Mouse (Mus musculus): ENCODE data around the gene Exoc5.

Exoc5 gene

DNA sequence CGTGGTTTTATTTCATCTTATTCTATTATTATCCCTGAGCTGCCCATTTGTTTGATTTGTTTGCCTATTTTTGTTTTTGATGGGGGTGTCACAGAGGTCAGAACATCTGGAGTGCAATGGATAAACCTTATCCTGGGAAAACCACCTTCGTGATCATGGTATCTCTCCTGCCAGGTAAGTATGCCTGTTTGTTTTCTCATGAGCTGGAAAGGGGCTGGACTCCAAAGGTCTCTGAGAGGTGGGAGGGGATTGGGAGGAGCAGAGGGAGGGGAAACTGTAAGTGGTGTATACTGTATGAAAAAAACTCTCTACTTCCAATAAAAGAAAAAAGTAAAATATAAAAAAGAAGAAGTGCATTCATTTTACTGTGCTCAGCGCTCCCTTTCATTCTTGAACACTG, 64.8 kb downstream of the Exoc5 start:
- DNase-seq (ENCODE audit: low spot score): no peak

DNA sequence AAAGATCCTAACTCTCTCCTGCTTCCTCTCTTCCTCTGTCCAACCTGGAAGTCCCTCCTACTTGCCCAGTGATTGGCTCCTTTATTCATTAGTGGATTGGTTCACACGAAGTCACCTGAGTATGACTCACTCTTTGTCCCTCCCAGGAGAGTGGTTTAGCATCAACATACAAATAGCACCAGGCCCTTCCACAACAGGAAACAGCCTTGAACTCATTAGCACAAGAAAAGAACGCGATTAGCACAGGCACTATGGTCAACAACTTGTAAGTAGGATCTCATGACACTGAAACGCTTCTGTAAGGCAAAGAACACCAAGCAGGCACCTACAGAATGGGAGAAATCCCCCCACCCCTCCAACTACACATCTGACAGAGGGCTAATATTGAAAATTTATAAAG, 67.7 kb downstream of the Exoc5 start:
- no peak for DNase-seq (ENCODE audit: low spot score)

DNA sequence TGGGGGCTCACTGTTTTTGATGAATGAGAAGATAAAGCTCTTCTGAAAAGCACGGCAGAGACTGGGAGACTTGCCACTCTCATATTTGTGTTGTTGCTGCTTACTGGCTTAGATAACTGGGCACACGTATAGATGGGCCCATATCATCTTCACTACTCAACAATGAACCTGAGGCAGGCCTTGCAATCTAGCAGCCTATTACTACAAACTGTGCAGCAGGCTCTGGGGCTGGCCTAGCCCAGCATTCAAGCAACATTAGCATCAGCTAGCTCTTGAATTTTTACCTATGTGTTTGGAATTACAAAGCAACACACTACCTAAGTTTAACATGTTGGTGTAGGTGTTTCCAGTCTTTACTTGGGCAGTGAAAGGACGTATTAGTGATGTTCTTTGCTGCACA, 72.6 kb downstream of the Exoc5 start:
- no peak for DNase-seq (ENCODE audit: low spot score)

DNA sequence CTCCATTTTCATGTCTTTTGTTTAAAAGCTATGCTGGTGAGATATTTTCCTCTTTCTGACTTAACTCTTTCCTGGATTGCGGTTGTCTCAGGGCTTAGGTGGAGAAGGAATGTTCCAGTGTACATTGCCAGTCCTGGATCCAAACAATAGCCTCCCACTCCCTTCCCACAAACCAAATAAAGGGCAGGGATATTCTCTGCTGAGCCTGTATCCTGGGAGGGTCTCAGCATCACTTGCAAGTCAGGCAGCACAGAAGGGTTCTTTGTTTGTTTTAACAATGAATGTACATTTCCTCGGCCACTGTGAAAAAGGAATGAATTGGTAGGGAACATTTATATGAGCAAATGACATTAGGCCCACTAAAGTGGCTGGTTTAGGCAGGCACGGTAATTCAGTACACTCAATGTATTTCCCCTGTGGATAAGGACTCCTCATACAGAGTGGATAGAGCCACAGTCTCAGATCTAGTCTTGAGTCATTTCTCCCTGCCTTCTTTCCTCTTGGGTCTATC, 74.3 kb downstream of the Exoc5 start:
- DNase-seq (ENCODE audit: low spot score): no peak

DNA sequence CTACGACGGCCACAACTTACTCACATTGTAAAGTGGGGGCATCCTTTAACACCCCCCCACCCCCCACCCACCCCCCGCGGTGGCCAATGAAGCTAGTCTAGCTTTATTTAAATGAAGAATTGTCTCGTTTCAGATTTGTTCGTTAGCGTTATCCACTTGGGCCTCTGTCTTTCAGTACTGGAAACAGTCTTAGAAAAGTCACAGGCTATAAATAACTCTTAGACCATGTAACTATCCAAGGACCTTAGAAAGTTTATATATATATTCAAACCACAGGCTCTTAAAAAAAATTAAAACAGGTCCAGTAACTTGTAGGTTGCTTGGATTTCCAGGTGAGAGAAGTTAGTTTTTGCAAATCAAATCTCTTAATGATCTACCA, 75.3 kb downstream of the Exoc5 start:
- DNase-seq (ENCODE audit: low spot score): no peak

DNA sequence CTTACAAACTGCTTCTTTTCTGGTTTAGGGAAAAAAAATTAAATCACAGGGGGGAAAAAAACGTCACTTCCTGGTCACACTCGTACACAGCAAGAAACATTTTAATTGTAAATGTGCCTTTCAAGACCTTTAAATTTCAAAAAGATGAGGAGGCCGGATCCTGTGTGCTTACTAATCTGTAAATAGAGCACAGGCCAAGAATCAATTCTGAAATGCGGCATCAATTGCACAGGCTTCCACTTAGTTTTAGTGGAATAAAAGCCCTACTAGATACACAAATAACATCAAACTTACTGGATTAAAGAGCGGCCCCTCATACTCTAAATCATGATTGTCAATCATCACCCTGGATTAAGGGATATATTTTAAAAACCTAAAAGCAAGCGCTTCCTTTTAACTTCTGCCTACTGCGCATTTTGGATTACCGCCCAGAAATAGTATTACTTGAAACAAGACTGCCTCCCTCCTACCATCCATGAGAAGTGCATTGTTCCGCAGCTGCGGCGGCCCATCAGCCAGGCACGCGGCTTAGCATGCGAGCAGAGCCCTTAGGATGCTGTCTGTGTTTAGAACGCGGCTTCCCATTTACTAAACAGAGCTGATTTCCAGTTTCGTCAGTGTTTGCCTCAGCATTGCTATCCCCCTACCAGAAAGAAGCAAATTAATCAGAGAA, 75.8 kb downstream of the Exoc5 start:
- peak; percentile 42 for DNase-seq (ENCODE audit: low spot score)

DNA sequence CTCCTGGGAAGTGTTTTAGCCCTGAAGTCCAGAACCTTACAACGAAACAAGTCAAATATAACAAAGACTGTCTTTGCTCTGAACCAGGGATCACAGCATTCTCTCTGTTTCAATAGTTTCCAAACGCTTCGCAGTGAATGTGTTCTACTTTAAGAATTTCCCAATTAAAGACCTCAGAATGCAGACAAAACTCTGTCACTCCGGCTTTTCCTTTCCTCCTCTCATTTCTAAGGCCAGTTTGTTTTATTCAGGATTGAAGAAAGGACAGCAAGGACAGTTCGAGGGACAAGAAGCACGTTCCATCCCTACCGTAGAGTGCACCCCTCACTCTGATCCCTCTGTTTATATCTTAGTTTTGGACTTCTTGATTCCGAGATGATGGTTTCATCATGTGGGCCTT, 76.6 kb downstream of the Exoc5 start:
- DNase-seq (ENCODE audit: low spot score): no peak

DNA sequence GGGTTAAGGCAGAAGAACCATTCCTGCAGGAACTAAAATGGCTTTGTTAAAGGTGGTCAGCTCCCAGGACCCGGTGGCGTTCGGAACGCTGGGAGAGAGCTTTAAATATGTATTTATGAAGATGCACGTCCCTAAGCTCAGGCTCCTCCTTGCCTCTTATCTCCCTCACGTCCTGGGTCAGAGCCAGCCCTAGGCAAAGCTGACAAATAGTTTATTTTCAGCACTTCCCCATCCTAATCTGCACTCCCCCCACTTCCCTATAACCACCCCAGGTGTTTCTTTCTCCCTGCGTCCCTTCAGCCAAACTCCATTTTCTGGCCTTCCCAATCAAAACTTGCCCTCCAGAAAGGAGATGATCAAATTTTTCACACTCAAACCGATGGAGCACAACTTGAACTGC, 80.2 kb downstream of the Exoc5 start:
- DNase-seq (ENCODE audit: low spot score): no peak

DNA sequence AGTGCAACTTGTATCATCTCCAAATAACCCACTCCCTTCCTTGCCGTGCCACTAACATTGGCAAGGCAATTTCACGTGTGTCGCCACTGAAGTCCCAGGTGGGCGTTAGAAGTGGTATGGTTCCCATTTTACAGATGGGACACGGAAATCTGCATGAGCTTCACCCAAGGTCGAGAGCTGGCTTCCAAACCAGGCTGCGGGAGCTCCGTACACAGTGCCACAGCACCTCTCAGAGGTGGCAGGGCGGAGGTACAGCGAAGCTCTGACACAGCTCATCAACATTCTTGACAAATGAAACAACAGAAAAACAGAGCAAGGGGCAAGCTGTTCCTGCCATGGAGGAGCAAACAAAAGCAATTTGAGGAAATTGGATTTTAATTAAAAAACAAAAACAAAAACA, 80.8 kb downstream of the Exoc5 start:
- no peak for DNase-seq (ENCODE audit: low spot score)

DNA sequence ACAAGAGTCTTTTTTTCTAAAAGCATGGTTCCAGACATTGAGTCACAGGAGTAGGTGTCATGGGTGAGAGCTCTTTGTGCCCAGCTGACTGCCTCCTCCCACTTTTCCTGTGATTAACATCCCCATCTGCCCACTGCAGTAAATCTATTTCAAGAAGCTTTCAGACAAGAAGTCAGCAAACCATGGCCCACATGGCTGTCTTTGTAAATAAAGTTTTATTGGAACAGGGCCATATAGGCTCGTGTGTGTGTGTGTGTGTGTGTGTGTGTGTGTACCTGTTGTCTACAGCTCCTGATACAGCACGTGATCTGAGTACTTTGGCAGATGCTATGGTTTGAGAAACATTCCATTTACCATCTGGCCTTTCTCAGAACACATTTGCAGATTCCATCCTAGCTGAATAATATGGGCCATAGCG, 87.5 kb downstream of the Exoc5 start:
- DNase-seq (ENCODE audit: low spot score): no peak

DNA sequence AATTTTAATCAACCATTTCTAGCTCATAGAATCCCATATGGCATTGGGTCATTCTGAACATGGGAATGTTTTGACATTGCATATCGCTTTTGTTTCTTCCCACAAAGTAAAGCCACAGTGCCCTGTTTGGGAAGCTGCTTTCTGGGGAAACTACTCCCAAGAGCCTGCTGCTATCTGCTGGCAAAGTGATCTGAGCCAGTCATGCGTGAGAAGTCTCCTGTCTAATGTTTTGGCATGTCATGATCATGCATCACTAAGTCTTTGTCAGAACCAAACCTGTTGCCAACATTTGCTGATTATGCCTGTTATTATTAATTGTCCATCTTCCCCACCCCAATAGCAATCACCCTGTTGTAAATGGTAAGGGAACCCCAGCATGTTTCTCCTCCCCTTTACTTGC, 94.9 kb downstream of the Exoc5 start:
- no peak for DNase-seq (ENCODE audit: low spot score)

DNA sequence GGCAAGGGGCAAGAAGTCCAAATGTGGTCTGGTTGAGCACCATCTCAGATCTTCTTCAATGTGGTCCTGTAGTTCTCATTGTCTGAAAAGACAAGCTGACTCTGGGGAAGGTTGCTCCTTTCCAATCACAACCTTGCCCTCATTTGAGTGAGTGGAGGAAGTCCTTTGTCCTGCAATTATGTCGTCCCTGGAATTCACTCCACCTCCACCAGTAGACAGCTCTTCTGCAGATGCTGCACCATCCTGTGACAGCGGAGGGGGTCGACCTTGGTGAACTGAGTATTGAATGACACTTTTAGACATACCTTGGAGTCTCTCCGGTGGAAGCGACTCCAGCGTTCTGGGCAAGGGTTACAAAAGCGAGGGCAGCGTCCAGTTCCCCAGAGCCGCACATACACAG, 97.8 kb downstream of the Exoc5 start:
- no peak for DNase-seq (ENCODE audit: low spot score)
